14 mouse cellular contexts compared by ENCODE assay signal in genomic region chr5:135508284-135508683, GRCm38 (mm10). TPM values are rescaled to one million over a fixed set of nuclear protein-coding genes. Genes with fewer than 3 reads are reported as not detected.
DNase-seq lines count a peak whose midpoint lies in the region; ATAC-seq lines count a peak whose summit lies in the region.
"Had no signal": no experiment of that assay in that cellular context is flagged by ENCODE, and none has a peak within 500 bp of the region (broad histone marks: within the 10 kb centered on the region; RNA-seq: fewer than 3 reads in every experiment).

No protein-coding gene starts in this region.

- peak; percentile 37 for DNase-seq in kidney, postnatal 14 days
- no peak for DNase-seq in kidney, adult 11 months
- peak; percentile 44 to 45 for DNase-seq in right cerebral cortex, adult 2 months (ENCODE audit: low spot score in 2 of 2)
- no peak for DNase-seq in right cerebral cortex, postnatal 36 days (ENCODE audit: low spot score in 2 of 2)
- peak; percentile 58 for DNase-seq in fibroblast of lung, adult 2 months (ENCODE audit: low read depth)
- DNase-seq in heart, postnatal 36 days = no peak
- DNase-seq: gastrocnemius, postnatal 10 days; spleen, adult 18-20 months had no signal

- intact Hi-C loops in heart, postnatal 36 days (cut with DNase I) = no loop called here

- ATAC-seq in erythroid progenitor cell, adult 5-6 weeks (replicated peaks; ENCODE audit: low FRiP score, poor library complexity, severe bottlenecking) = no peak

RNA-seq across cellular contexts. Expression of gene Hip1, which starts 36.6 kb away (rescaled TPM):
- total RNA-seq in heart, postnatal 36 days (2021) = 10 to 100 TPM; 32.6 to 38.6 TPM
- 5.0 and 6.5 TPM in 2 replicates for total RNA-seq in erythroid progenitor cell, adult 5-6 weeks (2015; ENCODE audit: low replicate concordance)
- 1.1 and 3.0 TPM in 2 replicates for total RNA-seq in erythroid progenitor cell, adult 5-6 weeks (2017; ENCODE audit: low replicate concordance)

RNA-seq across cellular contexts. Expression of gene Ccl26, which starts 55.1 kb away (rescaled TPM):
- not detected for total RNA-seq in heart, postnatal 36 days (2021)
- total RNA-seq in erythroid progenitor cell, adult 5-6 weeks (2015; ENCODE audit: low replicate concordance) = not detected in 2 replicates
- not detected in 2 replicates for total RNA-seq in erythroid progenitor cell, adult 5-6 weeks (2017; ENCODE audit: low replicate concordance)
- total RNA-seq: common myeloid progenitor, adult 5-6 weeks; gastrocnemius, postnatal 10 days; layer of hippocampus, adult 18-20 months; left cerebral cortex, postnatal 36 days; monocyte, adult 5-6 weeks; neutrophil, adult 5-6 weeks had no signal

Comparison
In these comparisons a context has a peak if more than half of its experiments do, and no peak if none do; other contexts are left out.
1. DNase-seq: peak in kidney, postnatal 14 days (single experiment), right cerebral cortex, adult 2 months (2 of 2) and fibroblast of lung, adult 2 months (single experiment); none in kidney, adult 11 months (single experiment), right cerebral cortex, postnatal 36 days (0 of 2) and heart, postnatal 36 days (0 of 2).
2. RNA of gene Hip1, which starts 36.6 kb away (total RNA-seq): 32.6 to 38.6 TPM in heart, postnatal 36 days; 1.1 to 6.5 TPM in erythroid progenitor cell, adult 5-6 weeks; every median in the first group is over 4 times any median in the second.